17 mouse cellular contexts compared by ENCODE assay signal in genomic region chr10:17563351-17563749, GRCm38 (mm10).
DNase-seq lines count a peak whose midpoint lies in the region; ATAC-seq and TF ChIP-seq lines count a peak whose summit lies in the region.
"Had no signal": no experiment of that assay in that cellular context is flagged by ENCODE, and none has a peak within 500 bp of the region (broad histone marks: within the 10 kb centered on the region; RNA-seq: fewer than 3 reads in every experiment).

No protein-coding gene starts in this region.

- H3K4me2 ChIP-seq in kidney, embryonic 15.5 days, result no peak overlapping the region
- H3K4me2 ChIP-seq in lung, embryonic 16.5 days (ENCODE audit: low read depth, low read length), result no peak overlapping the region
- peak overlapping the region; percentile 35 for H3K4me2 ChIP-seq in liver, embryonic 14.5 days (ENCODE audit: low read depth)
- H3K4me2 ChIP-seq: heart, embryonic 13.5 days; hindbrain, embryonic 13.5 days; limb, embryonic 12.5 days; neural tube, embryonic 13.5 days had no signal

- no peak overlapping the region for H3K9ac ChIP-seq in kidney, embryonic 15.5 days
- no peak overlapping the region for H3K9ac ChIP-seq in lung, embryonic 16.5 days (ENCODE audit: low read length)
- H3K9ac ChIP-seq in liver, embryonic 14.5 days (replicated peaks), result no peak overlapping the region
- H3K9ac ChIP-seq: heart, embryonic 13.5 days; hindbrain, embryonic 13.5 days; limb, embryonic 12.5 days; neural tube, embryonic 13.5 days had no signal

- no peak overlapping the region for H3K4me3 ChIP-seq in kidney, embryonic 15.5 days (replicated peaks)
- H3K4me3 ChIP-seq in lung, embryonic 16.5 days (ENCODE audit: low read length), result no peak overlapping the region
- no peak overlapping the region for H3K4me3 ChIP-seq in liver, embryonic 14.5 days (ENCODE audit: insufficient read depth in 1 of 2, low read depth in 2 of 2, low read length in 2 of 2)
- H3K4me3 ChIP-seq: erythroblast, embryonic 14.5 days; heart, embryonic 13.5 days; hindbrain, embryonic 13.5 days; limb, embryonic 12.5 days; neural tube, embryonic 13.5 days had no signal

- H3K27ac ChIP-seq in kidney, embryonic 15.5 days, result peak overlapping the region; percentile 51; the same call in 1 of the 2 replicates
- peak overlapping the region; percentile 71 for H3K27ac ChIP-seq in lung, embryonic 16.5 days (ENCODE audit: low read length)
- H3K27ac ChIP-seq in liver, embryonic 14.5 days, result no peak overlapping the region
- H3K27ac ChIP-seq: heart, embryonic 13.5 days; hindbrain, embryonic 13.5 days; limb, embryonic 12.5 days; macrophage; neural tube, embryonic 13.5 days had no signal

- ATAC-seq in kidney, embryonic 15.5 days (replicated peaks; ENCODE audit: low FRiP score), result no peak
- ATAC-seq in lung, embryonic 16.5 days (ENCODE audit: low read depth), result peak; percentile 67
- ATAC-seq in liver, embryonic 14.5 days (ENCODE audit: insufficient read depth), result no peak
- ATAC-seq: inflammation-experienced regulatory T-cells, adult 6 months had no signal

- no peak for DNase-seq in kidney, postnatal 36 days
- DNase-seq in lung, postnatal 36 days, result no peak
- peak; percentile 47 for DNase-seq in MN1 (ENCODE audit: low spot score)
- no peak for DNase-seq in liver, embryonic 14.5 days (ENCODE audit: low read depth in 3 of 3, low spot score in 3 of 3)
- DNase-seq in thymus, postnatal 14 days, result no peak
- DNase-seq: adrenal gland, adult 2 months; cerebellum, adult 8-10 months; gastrocnemius, postnatal 10 days had no signal

- no peaks in the 10 kb centered on the region for H3K36me3 ChIP-seq in kidney, embryonic 15.5 days
- H3K36me3 ChIP-seq in lung, embryonic 16.5 days (ENCODE audit: control insufficient read depth, insufficient read depth, low read length), result no peaks in the 10 kb centered on the region
- H3K36me3 ChIP-seq in liver, embryonic 14.5 days (replicated peaks; ENCODE audit: control insufficient read depth, insufficient read depth, low read depth), result no peaks in the 10 kb centered on the region
- H3K36me3 ChIP-seq: heart, embryonic 13.5 days; hindbrain, embryonic 13.5 days; limb, embryonic 12.5 days; neural tube, embryonic 13.5 days had no signal

- TF ChIP-seq CTCF in liver, embryonic 14.5 days (IDR thresholded peaks at IDR 0.05; ENCODE audit: low read depth), result no peak

- peaks cover 42% of the 10 kb centered on the region for H3K4me1 ChIP-seq in kidney, embryonic 15.5 days
- H3K4me1 ChIP-seq in lung, embryonic 16.5 days (replicated peaks; ENCODE audit: control insufficient read depth, insufficient read depth, low read length), result peaks cover 30% of the 10 kb centered on the region
- H3K4me1 ChIP-seq in liver, embryonic 14.5 days (replicated peaks; ENCODE audit: control insufficient read depth in 2 of 2, insufficient read depth in 2 of 2, low read length in 1 of 2), result peaks cover 21 to 38% of the 10 kb centered on the region in 2 experiments

- 47% methylated on average over 4 of the region's 4 CpGs for WGBS in kidney, embryonic 15.5 days
- WGBS in lung, embryonic 16.5 days, result 14% methylated on average over 4 of the region's 4 CpGs
- 19% methylated on average over 4 of the region's 4 CpGs for WGBS in liver, embryonic 14.5 days (ENCODE audit: insufficient replicate concordance)

- no peaks in the 10 kb centered on the region for H3K9me3 ChIP-seq in kidney, embryonic 15.5 days (replicated peaks)
- H3K9me3 ChIP-seq in lung, embryonic 16.5 days (ENCODE audit: control insufficient read depth, low read length), result no peaks in the 10 kb centered on the region
- H3K9me3 ChIP-seq in liver, embryonic 14.5 days (ENCODE audit: control insufficient read depth, low read length), result no peaks in the 10 kb centered on the region
- H3K9me3 ChIP-seq: heart, embryonic 13.5 days; hindbrain, embryonic 13.5 days; limb, embryonic 12.5 days; neural tube, embryonic 13.5 days had no signal

- TF ChIP-seq EP300 in liver, embryonic 14.5 days (IDR thresholded peaks at IDR 0.05; ENCODE audit: low read depth), result no peak

- 0 out of 2 replicates have a peak, but pooled peaks cover 4% of the 10 kb centered on the region for H3K27me3 ChIP-seq in kidney, embryonic 15.5 days
- no peaks in the 10 kb centered on the region for H3K27me3 ChIP-seq in lung, embryonic 16.5 days (ENCODE audit: control insufficient read depth, insufficient read depth, low read depth, low read length)
- H3K27me3 ChIP-seq in liver, embryonic 14.5 days (ENCODE audit: control insufficient read depth, insufficient read depth, low read length), result no peaks in the 10 kb centered on the region
- H3K27me3 ChIP-seq: heart, embryonic 13.5 days; hindbrain, embryonic 13.5 days; limb, embryonic 12.5 days; neural tube, embryonic 13.5 days had no signal
